In the genomic region with DNA sequence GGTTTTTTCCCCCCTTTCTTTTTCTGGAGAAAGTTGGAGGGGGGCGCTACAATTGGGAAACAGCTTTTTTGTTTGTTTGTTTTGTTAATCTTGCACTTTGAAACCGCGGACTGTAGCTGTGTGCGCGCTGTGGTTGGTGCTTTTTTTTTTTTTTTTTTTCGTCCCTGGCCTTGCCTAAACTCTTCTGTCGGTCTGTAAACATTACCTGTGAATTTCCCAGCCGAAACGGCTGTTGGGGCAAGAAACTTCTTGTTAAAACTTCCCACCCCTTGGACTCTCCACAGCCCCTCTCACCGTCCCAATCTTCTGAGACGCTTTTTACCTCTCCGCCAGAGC, we compare ENCODE assay signal across 8 mouse cellular contexts. TPM values are rescaled to one million over a fixed set of nuclear protein-coding genes. Genes with fewer than 3 reads are reported as not detected.
A peak's percentile ranks its signal among the peaks of the same experiment; 100 is the strongest.
DNase-seq lines count a peak whose midpoint lies in the region; ATAC-seq and TF ChIP-seq lines count a peak whose summit lies in the region.

No protein-coding gene starts in this region.

- H3K27me3 ChIP-seq in heart, adult 2 months (ENCODE audit: control insufficient read depth, insufficient read depth, low read length): no peaks in the 10 kb centered on the region
- no peaks in the 10 kb centered on the region for H3K27me3 ChIP-seq in C2C12 (ENCODE audit: control insufficient read depth, insufficient read depth, insufficient read length)
- H3K27me3 ChIP-seq in forebrain, embryonic 15.5 days: peaks cover 23% of the 10 kb centered on the region
- H3K27me3 ChIP-seq in liver, embryonic 16.5 days (ENCODE audit: control insufficient read depth, insufficient read depth, low read depth, low read length): peaks cover 27% of the 10 kb centered on the region

- peak overlapping the region; percentile 77 for H3K4me2 ChIP-seq in forebrain, embryonic 15.5 days (replicated peaks)
- H3K4me2 ChIP-seq in liver, embryonic 16.5 days (ENCODE audit: low read depth, low read length): peak overlapping the region; percentile 73

- H3K9me3 ChIP-seq in forebrain, embryonic 15.5 days: no peaks in the 10 kb centered on the region
- no peaks in the 10 kb centered on the region for H3K9me3 ChIP-seq in liver, embryonic 16.5 days (replicated peaks; ENCODE audit: control insufficient read depth, low read length)

- no peak for ATAC-seq in forebrain, embryonic 15.5 days (replicated peaks)
- peak; percentile 30 for ATAC-seq in liver, embryonic 16.5 days (ENCODE audit: low read depth)

- peak in 1 of 2 experiments; percentile 45 for DNase-seq in heart, adult 2 months
- no peak for DNase-seq in heart, adult 9 months (ENCODE audit: low spot score in 2 of 2)
- DNase-seq in thymus, postnatal 25 days: no peak
- DNase-seq in urinary bladder, postnatal 25 days (ENCODE audit: low spot score): no peak
- no peak for DNase-seq in kidney, adult 18-20 months

- no peak for TF ChIP-seq EP300 in heart, adult 2 months (IDR thresholded peaks at IDR 0.05; ENCODE audit: insufficient read depth, low read depth, low read length)

- no peak; the same call in 1 of the 2 replicates for TF ChIP-seq CTCF in heart, adult 2 months (IDR thresholded peaks at IDR 0.05)
- TF ChIP-seq CTCF in C2C12 (IDR thresholded peaks at IDR 0.05; ENCODE audit: control insufficient read depth, insufficient read depth, insufficient read length): no peak

- H3K79me3 ChIP-seq in C2C12 (ENCODE audit: low read depth): no peaks in the 10 kb centered on the region

- no peak overlapping the region for H3ac ChIP-seq in C2C12 (ENCODE audit: control insufficient read depth, insufficient read length, low read depth)

- intact Hi-C loops in heart, adult 2 months (cut with DNase I): loop anchor here (1.0 to 10.0 kb wide), 6 partner anchors 38 to 392 kb away; no protein-coding TSS in a partner anchor

- peak overlapping the region; percentile 98 for H3K27ac ChIP-seq in heart, adult 2 months
- no peak overlapping the region for H3K27ac ChIP-seq in forebrain, embryonic 15.5 days (replicated peaks)
- H3K27ac ChIP-seq in liver, embryonic 16.5 days (ENCODE audit: low read length): peak overlapping the region; percentile 71

- H3K36me3 ChIP-seq in heart, adult 2 months (ENCODE audit: control insufficient read depth, insufficient read depth, low read length): peaks cover 12% of the 10 kb centered on the region
- H3K36me3 ChIP-seq in C2C12 (ENCODE audit: control insufficient read depth, insufficient read depth): no peaks in the 10 kb centered on the region
- no peaks in the 10 kb centered on the region for H3K36me3 ChIP-seq in forebrain, embryonic 15.5 days
- no peaks in the 10 kb centered on the region for H3K36me3 ChIP-seq in liver, embryonic 16.5 days (ENCODE audit: control insufficient read depth, insufficient read depth)

- H3K4me3 ChIP-seq in heart, adult 2 months: peak overlapping the region; percentile 83
- peak overlapping the region; percentile 28 for H3K4me3 ChIP-seq in C2C12 (ENCODE audit: insufficient read depth, poor library complexity, severe bottlenecking)
- H3K4me3 ChIP-seq in forebrain, embryonic 15.5 days: peak overlapping the region; percentile 45
- H3K4me3 ChIP-seq in liver, embryonic 16.5 days (ENCODE audit: low read depth, low read length): peak overlapping the region; percentile 66

- TF ChIP-seq POLR2A in heart, adult 2 months (IDR thresholded peaks at IDR 0.05; ENCODE audit: insufficient read depth, low read depth, low read length): no peak

- H3K4me1 ChIP-seq in heart, adult 2 months (ENCODE audit: control insufficient read depth, insufficient read depth, low read length): peaks cover 16% of the 10 kb centered on the region
- peaks cover 23% of the 10 kb centered on the region for H3K4me1 ChIP-seq in forebrain, embryonic 15.5 days
- peaks cover 16% of the 10 kb centered on the region for H3K4me1 ChIP-seq in liver, embryonic 16.5 days (ENCODE audit: control insufficient read depth, low read depth, low read length)

- H3K79me2 ChIP-seq in heart, adult 2 months (replicated peaks; ENCODE audit: control insufficient read depth, insufficient read depth, low read length): peaks cover 2% of the 10 kb centered on the region
- no peaks in the 10 kb centered on the region for H3K79me2 ChIP-seq in C2C12 (ENCODE audit: control insufficient read depth, insufficient read depth)

- WGBS in heart, adult 2 months: under 1% methylated on average over 12 of the region's 12 CpGs
- 0% methylated on average over 12 of the region's 12 CpGs for WGBS in forebrain, embryonic 15.5 days
- WGBS in liver, embryonic 16.5 days (ENCODE audit: insufficient replicate concordance): 0% methylated on average over 12 of the region's 12 CpGs

- H3K9ac ChIP-seq in heart, adult 2 months (ENCODE audit: low read depth, low read length): peak overlapping the region; percentile 88
- H3K9ac ChIP-seq in forebrain, embryonic 15.5 days (replicated peaks): peak overlapping the region; percentile 38
- peak overlapping the region; percentile 70 for H3K9ac ChIP-seq in liver, embryonic 16.5 days (ENCODE audit: low read depth, low read length)

TF ChIP-seq in C2C12, 6 proteins besides CTCF, POLR2A, EP300 and RAD21:
- TF ChIP-seq FOSL1 (IDR thresholded peaks at IDR 0.05; ENCODE audit: insufficient read depth, low read length, poor library complexity, severe bottlenecking) (no peak), MYOD1 (IDR thresholded peaks at IDR 0.05; ENCODE audit: control insufficient read depth, insufficient read length, low read depth) (no peak), CEBPB (IDR thresholded peaks at IDR 0.05; ENCODE audit: low read depth) (no peak), MYOG (IDR thresholded peaks at IDR 0.05; ENCODE audit: control insufficient read depth, extremely low read depth, insufficient read length) (no peak), MAX (IDR thresholded peaks at IDR 0.05) (no peak), USF1 (IDR thresholded peaks at IDR 0.05; ENCODE audit: low read depth) (no peak)

RNA-seq across cellular contexts. Expression of a gene that starts 0.3 kb away (rescaled TPM):
- 100 to 1,000 TPM; 139 to 143 TPM for total RNA-seq in heart, adult 2 months (2021)
- 113 and 144 TPM in 2 replicates for polyA plus RNA-seq in heart, adult 2 months (2012; rRNA removed)
- polyA plus RNA-seq in C2C12 (2012; fragmentation: generic; extraction: Trizol): 5.0 TPM
- polyA plus RNA-seq in forebrain, embryonic 15.5 days (2015; fragmentation: Nextera tagmentation; extraction: Ambion mirVana): 18.3 and 19.6 TPM in 2 replicates
- 35.3 and 39.2 TPM in 2 replicates for polyA plus RNA-seq in liver, embryonic 16.5 days (2015; fragmentation: Nextera tagmentation; extraction: Ambion mirVana)

Comparison
In these comparisons a context has a peak if more than half of its experiments do, and no peak if none do; other contexts are left out.
1. H3K4me3 ChIP-seq: peak in every context shown above with its lines; median percentile 83 in heart, adult 2 months; 66 in liver, embryonic 16.5 days; 45 in forebrain, embryonic 15.5 days; 28 in C2C12.
2. H3K9ac ChIP-seq: peak in every context shown above with its lines; median percentile 88 in heart, adult 2 months; 70 in liver, embryonic 16.5 days; 38 in forebrain, embryonic 15.5 days.